In genomic region chr3:87970184-87970938, GRCm38 (mm10) we compare ENCODE assay signal across 9 mouse cellular contexts. TPM values are rescaled to one million over a fixed set of nuclear protein-coding genes. Genes with fewer than 3 reads are reported as not detected.
DNase-seq lines count a peak whose midpoint lies in the region; ATAC-seq lines count a peak whose summit lies in the region.
"Had no signal": no experiment of that assay in that cellular context is flagged by ENCODE, and none has a peak within 500 bp of the region (broad histone marks: within the 10 kb centered on the region; RNA-seq: fewer than 3 reads in every experiment).

No protein-coding gene starts in this region.

- peaks cover 47% of the 10 kb centered on the region for H3K4me1 ChIP-seq in embryonic facial prominence, embryonic 12.5 days
- H3K4me1 ChIP-seq in stomach, embryonic 15.5 days: peaks cover 42% of the 10 kb centered on the region

- peak overlapping the region; percentile 71; the same call in 1 of the 2 replicates for H3K9ac ChIP-seq in embryonic facial prominence, embryonic 12.5 days
- H3K9ac ChIP-seq in stomach, embryonic 15.5 days: 0 out of 2 replicates have a peak overlapping the region, but pooled peaks have one; percentile 1

- no peaks in the 10 kb centered on the region for H3K9me3 ChIP-seq in embryonic facial prominence, embryonic 12.5 days
- no peaks in the 10 kb centered on the region for H3K9me3 ChIP-seq in stomach, embryonic 15.5 days

- intact Hi-C loops in heart, postnatal 25 days (cut with DNase I): loop anchor here (1.0 kb wide), 1 partner anchor 17 kb away; no protein-coding TSS in a partner anchor

- DNase-seq in heart, adult 11 months: peak; percentile 95
- no peak for DNase-seq in heart, postnatal 25 days (ENCODE audit: low spot score)
- peak; percentile 84 for DNase-seq in R1 (ENCODE audit: low read depth, low spot score)
- peak; percentile 74 for DNase-seq in heart, postnatal 4 days
- peak; percentile 59 to 69 for DNase-seq in layer of hippocampus, postnatal 10 days (ENCODE audit: low spot score in 2 of 2)

- ATAC-seq in embryonic facial prominence, embryonic 12.5 days (ENCODE audit: insufficient number of reproducible peaks, insufficient read depth, low FRiP score, low TSS enrichment): peak; percentile 8; the same call in 1 of the 2 replicates
- ATAC-seq in megakaryocyte progenitor cell, adult 5-6 weeks (replicated peaks; ENCODE audit: poor library complexity): peak; percentile 78
- no peak for ATAC-seq in stomach, embryonic 15.5 days (ENCODE audit: insufficient read depth, low FRiP score, low read depth)

- H3K27ac ChIP-seq in embryonic facial prominence, embryonic 12.5 days: 0 out of 2 replicates have a peak overlapping the region, but pooled peaks have one; percentile 12
- H3K27ac ChIP-seq in stomach, embryonic 15.5 days: peak overlapping the region; percentile 70

- H3K4me3 ChIP-seq in embryonic facial prominence, embryonic 12.5 days: peak overlapping the region; percentile 53
- H3K4me3 ChIP-seq in stomach, embryonic 15.5 days (replicated peaks): peak overlapping the region; percentile 58
- H3K4me3 ChIP-seq: erythroblast, embryonic 14.5 days had no signal

- under 1% methylated on average over 21 of the region's 21 CpGs for WGBS in embryonic facial prominence, embryonic 12.5 days
- WGBS in stomach, embryonic 15.5 days: 1% methylated on average over 21 of the region's 21 CpGs

- H3K4me2 ChIP-seq in embryonic facial prominence, embryonic 12.5 days (replicated peaks): peak overlapping the region; percentile 96
- H3K4me2 ChIP-seq in stomach, embryonic 15.5 days: peak overlapping the region; percentile 95

- no peaks in the 10 kb centered on the region for H3K36me3 ChIP-seq in embryonic facial prominence, embryonic 12.5 days
- H3K36me3 ChIP-seq in stomach, embryonic 15.5 days: no peaks in the 10 kb centered on the region

- peaks cover 16% of the 10 kb centered on the region; the same call in 1 of the 2 replicates for H3K27me3 ChIP-seq in embryonic facial prominence, embryonic 12.5 days
- H3K27me3 ChIP-seq in stomach, embryonic 15.5 days (replicated peaks): peaks cover 17% of the 10 kb centered on the region; the same call in 1 of the 2 replicates

RNA-seq across cellular contexts. Expression of gene Nes, which starts 0.5 kb away (rescaled TPM):
- 10 to 100 TPM; 20.9 to 25.1 TPM for total RNA-seq in heart, postnatal 25 days (2021)
- 40.0 and 42.0 TPM in 2 replicates for polyA plus RNA-seq in embryonic facial prominence, embryonic 12.5 days (2016; fragmentation: Nextera tagmentation; extraction: Ambion mirVana)
- total RNA-seq in heart, postnatal 4 days (2021): 10 to 100 TPM; 66.5 to 70.4 TPM
- 10 to 100 TPM; 14.7 to 18.5 TPM for total RNA-seq in layer of hippocampus, postnatal 10 days (2021)
- 0.02 TPM in 1 of 2 replicates, not detected in the other for total RNA-seq in megakaryocyte progenitor cell, adult 5-6 weeks (2015)
- total RNA-seq in megakaryocyte progenitor cell, adult 5-6 weeks (2017): 0.20 TPM in 1 of 2 replicates, not detected in the other
- polyA plus RNA-seq in stomach, embryonic 15.5 days (2015; fragmentation: Nextera tagmentation; extraction: Ambion mirVana): 18.6 and 19.1 TPM in 2 replicates
- polyA plus RNA-seq: erythroblast, embryonic 14.5 days had no signal

RNA-seq across cellular contexts. Expression of gene Crabp2, which starts 21.9 kb away (rescaled TPM):
- not detected for total RNA-seq in heart, postnatal 25 days (2021)
- 467 and 481 TPM in 2 replicates for polyA plus RNA-seq in embryonic facial prominence, embryonic 12.5 days (2016; fragmentation: Nextera tagmentation; extraction: Ambion mirVana)
- 1 to 10 TPM in 1 of 2 experiments, under 1 TPM in 1; 0.91 to 1.0 TPM for total RNA-seq in heart, postnatal 4 days (2021)
- 1 to 10 TPM; 2.0 to 6.4 TPM for total RNA-seq in layer of hippocampus, postnatal 10 days (2021)
- not detected in 2 replicates for total RNA-seq in megakaryocyte progenitor cell, adult 5-6 weeks (2015)
- total RNA-seq in megakaryocyte progenitor cell, adult 5-6 weeks (2017): not detected in 2 replicates
- 17.2 and 20.0 TPM in 2 replicates for polyA plus RNA-seq in stomach, embryonic 15.5 days (2015; fragmentation: Nextera tagmentation; extraction: Ambion mirVana)
- polyA plus RNA-seq: erythroblast, embryonic 14.5 days had no signal

RNA-seq across cellular contexts. Expression of gene Bcan, which starts 29.7 kb away (rescaled TPM):
- under 1 TPM; 0.14 to 0.26 TPM for total RNA-seq in heart, postnatal 25 days (2021)
- 0.15 and 0.39 TPM in 2 replicates for polyA plus RNA-seq in embryonic facial prominence, embryonic 12.5 days (2016; fragmentation: Nextera tagmentation; extraction: Ambion mirVana)
- total RNA-seq in heart, postnatal 4 days (2021): under 1 TPM; 0.12 to 0.29 TPM
- 100 to 1,000 TPM; 350 to 399 TPM for total RNA-seq in layer of hippocampus, postnatal 10 days (2021)
- not detected in 2 replicates for total RNA-seq in megakaryocyte progenitor cell, adult 5-6 weeks (2015)
- total RNA-seq in megakaryocyte progenitor cell, adult 5-6 weeks (2017): not detected in 2 replicates
- polyA plus RNA-seq in stomach, embryonic 15.5 days (2015; fragmentation: Nextera tagmentation; extraction: Ambion mirVana): 0.17 and 0.23 TPM in 2 replicates
- polyA plus RNA-seq: erythroblast, embryonic 14.5 days had no signal

RNA-seq across cellular contexts. Expression of gene Rrnad1, which starts 39.8 kb away (rescaled TPM):
- total RNA-seq in heart, postnatal 25 days (2021): 1 to 10 TPM; 6.0 to 6.1 TPM
- polyA plus RNA-seq in embryonic facial prominence, embryonic 12.5 days (2016; fragmentation: Nextera tagmentation; extraction: Ambion mirVana): 23.2 and 23.8 TPM in 2 replicates
- 1 to 10 TPM; 7.7 to 8.9 TPM for total RNA-seq in heart, postnatal 4 days (2021)
- 10 to 100 TPM; 18.1 to 26.4 TPM for total RNA-seq in layer of hippocampus, postnatal 10 days (2021)
- total RNA-seq in megakaryocyte progenitor cell, adult 5-6 weeks (2015): 10.3 and 11.1 TPM in 2 replicates
- total RNA-seq in megakaryocyte progenitor cell, adult 5-6 weeks (2017): 13.2 and 16.2 TPM in 2 replicates
- 16.2 and 17.6 TPM in 2 replicates for polyA plus RNA-seq in stomach, embryonic 15.5 days (2015; fragmentation: Nextera tagmentation; extraction: Ambion mirVana)

RNA-seq across cellular contexts. Expression of gene Isg20l2, which starts 40.2 kb away (rescaled TPM):
- total RNA-seq in heart, postnatal 25 days (2021): 10 to 100 TPM; 12.1 to 12.4 TPM
- polyA plus RNA-seq in embryonic facial prominence, embryonic 12.5 days (2016; fragmentation: Nextera tagmentation; extraction: Ambion mirVana): 75.4 and 80.1 TPM in 2 replicates
- total RNA-seq in heart, postnatal 4 days (2021): 10 to 100 TPM; 20.1 to 21.2 TPM
- total RNA-seq in layer of hippocampus, postnatal 10 days (2021): 10 to 100 TPM; 17.1 to 19.0 TPM
- 45.2 and 51.0 TPM in 2 replicates for total RNA-seq in megakaryocyte progenitor cell, adult 5-6 weeks (2015)
- total RNA-seq in megakaryocyte progenitor cell, adult 5-6 weeks (2017): 41.1 and 51.0 TPM in 2 replicates
- 45.8 and 48.1 TPM in 2 replicates for polyA plus RNA-seq in stomach, embryonic 15.5 days (2015; fragmentation: Nextera tagmentation; extraction: Ambion mirVana)

Comparison
In these comparisons a context has a peak if more than half of its experiments do, and no peak if none do; other contexts are left out.
1. RNA of gene Nes, which starts 0.5 kb away (total RNA-seq): 66.5 to 70.4 TPM in heart, postnatal 4 days, 20.9 to 25.1 TPM in heart, postnatal 25 days and 14.7 to 18.5 TPM in layer of hippocampus, postnatal 10 days; 0.02 to 0.20 TPM in megakaryocyte progenitor cell, adult 5-6 weeks; every median in the first group is over 10 times any median in the second.
2. RNA of gene Bcan, which starts 29.7 kb away (total RNA-seq): 350 to 399 TPM in layer of hippocampus, postnatal 10 days; 0.12 to 0.29 TPM in heart, postnatal 4 days, 0.14 to 0.26 TPM in heart, postnatal 25 days and not detected in megakaryocyte progenitor cell, adult 5-6 weeks; every median in the first group is over 100 times any median in the second.